Mouse (Mus musculus): ENCODE results near the gene Clca3a1. TPM values are rescaled to one million over a fixed set of nuclear protein-coding genes. Genes with fewer than 3 reads are reported as not detected.
A peak's percentile ranks its signal among the peaks of the same experiment; 100 is the strongest.
"Not testable (repeated sequence)": the region's sequence is repeated elsewhere in the genome, so short reads cannot be mapped to it uniquely, and the experiment has no call there.

Clca3a1 gene
- total RNA-seq (2014; rRNA removed; ENCODE audit: low replicate concordance) (16.6 and 17.2 TPM in 2 replicates), polyA plus RNA-seq (2015; fragmentation: Nextera tagmentation; extraction: Ambion mirVana) (11.0 and 11.8 TPM in 2 replicates)

DNA sequence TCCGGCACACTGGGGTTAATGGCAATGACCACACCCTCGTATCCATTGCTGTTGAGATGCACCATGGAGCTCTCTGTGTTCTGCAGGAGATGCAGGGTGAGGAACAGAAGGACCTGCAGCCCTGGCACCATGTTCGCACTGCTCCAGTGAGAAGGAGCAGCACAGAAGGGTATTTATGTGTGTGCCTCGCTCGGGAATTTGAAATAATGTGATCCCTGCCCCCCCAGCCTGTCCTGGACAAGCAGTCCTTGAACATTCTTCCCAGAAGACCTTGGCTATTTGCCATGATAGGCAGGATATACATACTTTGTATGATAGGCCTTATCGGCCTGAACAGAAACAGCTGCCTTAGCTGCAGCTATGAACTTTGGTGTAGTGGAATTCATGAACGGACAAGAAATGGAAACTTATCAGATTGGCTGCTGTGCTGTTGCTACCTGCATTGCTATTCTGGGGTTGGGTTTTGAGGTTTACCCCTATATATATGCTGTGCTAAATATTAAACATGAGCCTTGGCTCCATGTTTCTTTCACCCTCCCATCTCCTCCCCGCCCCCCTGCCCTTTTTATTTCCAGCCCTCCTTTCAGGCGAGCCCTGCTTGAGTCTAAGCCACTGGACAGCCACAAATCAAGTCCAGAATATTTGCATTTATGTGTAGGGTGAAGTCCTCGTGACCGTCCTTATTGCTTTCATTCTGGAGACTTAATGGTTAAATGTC lies at the start of gene Clca3a1:
Gene Clca3a1, minus strand, starts transcription at position 386 of the 718 bp plus-strand sequence.
- no peaks in the 10 kb centered on the region for H3K36me3 ChIP-seq (replicated peaks; ENCODE audit: control insufficient read depth, insufficient read depth, low read length)
- TF ChIP-seq CTCF (IDR thresholded peaks at IDR 0.05; ENCODE audit: low read depth) = no peak
- peak; percentile 76; the same call in 1 of the 2 replicates for TF ChIP-seq EP300 (IDR thresholded peaks at IDR 0.05; ENCODE audit: low read depth)
- H3K4me2 ChIP-seq (ENCODE audit: low read depth, low read length) = peak within 1 kb of the TSS; percentile 58
- 20% methylated on average over 9 of the region's 11 CpGs for WGBS
- DNase-seq (ENCODE audit: low spot score) (peak; percentile 80), ATAC-seq (ENCODE audit: insufficient read depth, low read depth) (peak; percentile 92)
- peak within 1 kb of the TSS; percentile 85 for H3K27ac ChIP-seq (ENCODE audit: low read depth)
- no peaks in the 10 kb centered on the region for H3K9me3 ChIP-seq (replicated peaks; ENCODE audit: control insufficient read depth, low read length)
- no peaks in the 10 kb centered on the region for H3K27me3 ChIP-seq (ENCODE audit: control insufficient read depth, insufficient read depth, low read length)
- H3K9ac ChIP-seq (replicated peaks; ENCODE audit: low read depth, low read length) = peak within 1 kb of the TSS; percentile 29; the same call in 1 of the 2 replicates
- peak within 1 kb of the TSS; percentile 39 for H3K4me3 ChIP-seq (ENCODE audit: low read depth, low read length)
- H3K4me1 ChIP-seq (ENCODE audit: control insufficient read depth, insufficient read depth) = peaks cover 6% of the 10 kb centered on the region; the same call in 1 of the 2 replicates

DNA sequence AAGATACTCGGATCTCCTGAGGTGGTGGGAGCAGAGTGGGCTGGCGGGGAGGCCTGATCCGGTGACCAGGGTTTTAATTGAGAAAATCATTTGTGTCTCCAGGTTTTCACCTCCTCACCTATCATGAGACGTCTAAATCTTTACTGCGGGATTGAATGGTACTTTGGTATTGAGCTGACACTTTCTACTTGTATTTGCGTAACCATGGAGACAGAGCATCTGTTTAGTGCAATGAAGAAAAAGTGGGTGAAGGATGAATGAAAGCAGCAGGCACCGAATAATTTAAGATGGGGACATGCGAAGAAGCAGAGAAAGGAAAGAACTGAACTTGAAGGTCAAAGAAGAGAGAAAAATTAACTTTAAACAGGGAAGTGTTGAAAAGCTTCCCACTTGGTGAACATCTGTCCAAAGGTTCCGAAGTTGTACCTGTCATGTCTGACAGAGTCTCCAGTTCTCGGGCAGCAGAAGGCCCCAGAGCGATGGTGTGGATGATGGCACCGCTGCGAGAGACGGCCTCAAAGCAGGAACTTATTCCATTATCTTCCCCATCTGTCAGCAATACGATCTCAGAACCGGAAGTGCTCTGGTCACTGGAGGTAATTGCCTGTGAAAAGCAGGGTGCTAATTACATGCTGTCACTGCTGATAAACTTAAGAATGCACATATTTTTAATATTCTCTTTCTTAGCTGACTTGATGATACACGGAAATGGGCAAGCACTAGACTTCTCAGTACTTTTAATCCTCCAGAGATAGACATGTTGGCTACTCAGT lies 47.6 kb upstream of the Clca3a1 start:
- not testable (repeated sequence) for H3K4me3 ChIP-seq (ENCODE audit: low read depth, low read length); H3K4me2 ChIP-seq (ENCODE audit: low read depth, low read length); H3K9ac ChIP-seq (replicated peaks; ENCODE audit: low read depth, low read length); H3K27me3 ChIP-seq (ENCODE audit: control insufficient read depth, insufficient read depth, low read length); H3K9me3 ChIP-seq (replicated peaks; ENCODE audit: control insufficient read depth, low read length); H3K4me1 ChIP-seq (ENCODE audit: control insufficient read depth, insufficient read depth); ATAC-seq (ENCODE audit: insufficient read depth, low read depth); H3K27ac ChIP-seq (ENCODE audit: low read depth); DNase-seq (ENCODE audit: low spot score); H3K36me3 ChIP-seq (replicated peaks; ENCODE audit: control insufficient read depth, insufficient read depth, low read length)
- WGBS = 53% methylated on average over 14 of the region's 17 CpGs

DNA sequence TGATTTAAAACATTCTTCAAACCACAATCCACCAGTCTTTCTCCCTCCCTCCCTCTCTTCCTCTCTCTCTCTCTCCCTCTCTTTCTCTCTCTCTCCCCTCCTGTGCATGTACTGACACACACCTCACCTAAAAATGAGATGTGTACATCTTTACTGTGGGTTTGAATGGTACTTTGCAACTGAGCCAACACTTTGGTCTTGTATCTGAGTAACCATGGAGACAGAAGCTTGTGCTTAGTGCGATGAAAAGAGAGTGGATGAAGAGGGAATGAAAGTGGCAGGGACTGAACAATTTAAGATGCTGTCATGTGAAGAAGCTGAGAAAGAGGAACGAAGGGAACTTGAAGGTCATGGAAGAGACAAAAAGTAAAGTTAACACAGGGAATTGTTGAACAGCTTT lies 45.8 kb upstream of the Clca3a1 start:
- not testable (repeated sequence) for H3K27ac ChIP-seq (ENCODE audit: low read depth); DNase-seq (ENCODE audit: low spot score); ATAC-seq (ENCODE audit: insufficient read depth, low read depth); H3K4me2 ChIP-seq (ENCODE audit: low read depth, low read length); H3K4me1 ChIP-seq (ENCODE audit: control insufficient read depth, insufficient read depth); H3K9ac ChIP-seq (replicated peaks; ENCODE audit: low read depth, low read length); H3K36me3 ChIP-seq (replicated peaks; ENCODE audit: control insufficient read depth, insufficient read depth, low read length); H3K4me3 ChIP-seq (ENCODE audit: low read depth, low read length); H3K9me3 ChIP-seq (replicated peaks; ENCODE audit: control insufficient read depth, low read length); H3K27me3 ChIP-seq (ENCODE audit: control insufficient read depth, insufficient read depth, low read length)
- WGBS = 48% methylated on average over 2 of the region's 2 CpGs

DNA sequence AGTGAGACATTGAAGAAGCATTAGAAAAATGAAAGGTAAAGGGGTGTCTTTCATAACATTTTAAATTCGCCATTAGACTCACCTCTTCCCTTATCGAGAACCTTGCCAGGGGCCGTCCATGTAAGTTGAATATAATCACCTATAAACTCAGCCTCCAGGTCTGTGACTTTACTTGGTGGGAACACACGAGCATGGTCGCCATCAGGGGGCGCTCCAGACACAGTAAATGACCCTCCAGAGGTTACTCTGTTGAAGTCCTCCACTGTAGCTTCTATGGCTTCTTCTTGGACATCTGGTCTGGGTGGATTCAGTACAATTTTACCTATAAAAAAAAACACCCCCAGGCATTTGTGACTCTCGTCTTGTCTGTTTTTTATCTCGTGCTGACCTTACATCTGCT lies 41.1 kb upstream of the Clca3a1 start:
- 26% methylated on average over 8 of the region's 8 CpGs for WGBS
- Histone ChIP-seq H3K36me3 (replicated peaks; ENCODE audit: control insufficient read depth, insufficient read depth, low read length) (no peaks in the 10 kb centered on the region), H3K4me1 (ENCODE audit: control insufficient read depth, insufficient read depth) (no peaks in the 10 kb centered on the region), H3K9me3 (replicated peaks; ENCODE audit: control insufficient read depth, low read length) (no peaks in the 10 kb centered on the region), H3K27me3 (ENCODE audit: control insufficient read depth, insufficient read depth, low read length) (no peaks in the 10 kb centered on the region), H3K4me3 (ENCODE audit: low read depth, low read length) (no peak overlapping the region), H3K4me2 (ENCODE audit: low read depth, low read length) (no peak overlapping the region), H3K27ac (ENCODE audit: low read depth) (no peak overlapping the region), H3K9ac (replicated peaks; ENCODE audit: low read depth, low read length) (no peak overlapping the region)
- peak; percentile 46 for TF ChIP-seq CTCF (IDR thresholded peaks at IDR 0.05; ENCODE audit: low read depth)
- no peak for TF ChIP-seq EP300 (IDR thresholded peaks at IDR 0.05; ENCODE audit: low read depth)
- ATAC-seq (ENCODE audit: insufficient read depth, low read depth) (no peak), DNase-seq (ENCODE audit: low spot score) (no peak)

DNA sequence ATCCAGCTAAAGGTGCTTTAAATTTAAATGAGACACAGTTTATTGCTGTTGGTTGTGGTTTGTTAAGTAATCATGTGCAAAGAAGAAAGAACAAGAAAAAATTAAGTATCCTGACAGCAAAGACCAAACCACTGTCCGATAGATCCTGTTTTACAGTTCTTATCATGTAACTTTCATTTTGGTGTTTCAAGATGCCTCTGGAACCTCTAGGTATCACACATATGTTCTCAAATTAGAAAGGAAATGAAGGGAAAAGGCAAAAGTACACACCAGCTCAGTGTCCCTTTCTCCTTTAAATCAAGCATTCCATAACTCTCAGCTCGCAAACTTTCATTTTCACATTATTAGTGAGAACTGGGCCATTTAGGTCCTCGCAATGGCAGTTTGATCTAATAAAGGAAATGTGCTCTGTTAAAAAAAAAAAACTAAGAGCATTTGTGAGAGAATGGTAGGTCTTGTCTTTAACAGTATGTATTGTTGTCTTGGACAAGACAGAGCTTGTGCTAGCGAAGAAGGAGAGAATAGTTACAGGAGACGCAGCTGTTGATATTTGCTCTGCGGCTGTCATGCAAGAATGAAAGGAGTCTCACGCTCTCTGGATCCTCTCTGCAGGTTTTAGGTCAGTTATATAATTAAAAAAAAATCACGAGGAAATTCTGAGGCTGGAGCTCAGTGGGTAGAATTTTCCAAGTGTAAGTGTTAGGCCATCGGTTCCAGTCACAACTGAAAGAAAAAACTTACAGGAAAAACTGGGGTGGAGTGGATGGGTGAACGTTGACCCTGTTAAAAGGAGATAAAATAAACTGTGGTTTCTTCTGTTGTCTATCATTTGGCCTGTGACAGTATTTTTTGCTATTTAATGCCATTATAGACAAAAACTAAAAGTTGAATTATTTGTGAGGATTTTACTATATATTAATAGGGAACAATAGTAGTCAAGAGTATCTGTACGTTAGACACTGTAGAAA lies 24.7 kb upstream of the Clca3a1 start:
- H3K4me3 ChIP-seq (ENCODE audit: low read depth, low read length) = no peak overlapping the region
- no peaks in the 10 kb centered on the region for H3K36me3 ChIP-seq (replicated peaks; ENCODE audit: control insufficient read depth, insufficient read depth, low read length)
- H3K9me3 ChIP-seq (replicated peaks; ENCODE audit: control insufficient read depth, low read length) = no peaks in the 10 kb centered on the region
- DNase-seq (ENCODE audit: low spot score) (no peak), ATAC-seq (ENCODE audit: insufficient read depth, low read depth) (no peak)
- H3K9ac ChIP-seq (replicated peaks; ENCODE audit: low read depth, low read length) = no peak overlapping the region
- no peak overlapping the region for H3K4me2 ChIP-seq (ENCODE audit: low read depth, low read length)
- no peaks in the 10 kb centered on the region for H3K4me1 ChIP-seq (ENCODE audit: control insufficient read depth, insufficient read depth)
- TF ChIP-seq EP300 (IDR thresholded peaks at IDR 0.05; ENCODE audit: low read depth) (no peak), CTCF (IDR thresholded peaks at IDR 0.05; ENCODE audit: low read depth) (no peak)
- no peaks in the 10 kb centered on the region for H3K27me3 ChIP-seq (ENCODE audit: control insufficient read depth, insufficient read depth, low read length)
- WGBS = 78% methylated on average over 11 of the region's 11 CpGs
- no peak overlapping the region for H3K27ac ChIP-seq (ENCODE audit: low read depth)
